Mouse (Mus musculus): ENCODE data around the gene Igdcc4. TPM values are rescaled to one million over a fixed set of nuclear protein-coding genes. Genes with fewer than 3 reads are reported as not detected.

Igdcc4 gene
- total and polyA plus RNA-seq, 3 experiments = under 0.01 to 0.14 TPM; not detected in 1

DNA sequence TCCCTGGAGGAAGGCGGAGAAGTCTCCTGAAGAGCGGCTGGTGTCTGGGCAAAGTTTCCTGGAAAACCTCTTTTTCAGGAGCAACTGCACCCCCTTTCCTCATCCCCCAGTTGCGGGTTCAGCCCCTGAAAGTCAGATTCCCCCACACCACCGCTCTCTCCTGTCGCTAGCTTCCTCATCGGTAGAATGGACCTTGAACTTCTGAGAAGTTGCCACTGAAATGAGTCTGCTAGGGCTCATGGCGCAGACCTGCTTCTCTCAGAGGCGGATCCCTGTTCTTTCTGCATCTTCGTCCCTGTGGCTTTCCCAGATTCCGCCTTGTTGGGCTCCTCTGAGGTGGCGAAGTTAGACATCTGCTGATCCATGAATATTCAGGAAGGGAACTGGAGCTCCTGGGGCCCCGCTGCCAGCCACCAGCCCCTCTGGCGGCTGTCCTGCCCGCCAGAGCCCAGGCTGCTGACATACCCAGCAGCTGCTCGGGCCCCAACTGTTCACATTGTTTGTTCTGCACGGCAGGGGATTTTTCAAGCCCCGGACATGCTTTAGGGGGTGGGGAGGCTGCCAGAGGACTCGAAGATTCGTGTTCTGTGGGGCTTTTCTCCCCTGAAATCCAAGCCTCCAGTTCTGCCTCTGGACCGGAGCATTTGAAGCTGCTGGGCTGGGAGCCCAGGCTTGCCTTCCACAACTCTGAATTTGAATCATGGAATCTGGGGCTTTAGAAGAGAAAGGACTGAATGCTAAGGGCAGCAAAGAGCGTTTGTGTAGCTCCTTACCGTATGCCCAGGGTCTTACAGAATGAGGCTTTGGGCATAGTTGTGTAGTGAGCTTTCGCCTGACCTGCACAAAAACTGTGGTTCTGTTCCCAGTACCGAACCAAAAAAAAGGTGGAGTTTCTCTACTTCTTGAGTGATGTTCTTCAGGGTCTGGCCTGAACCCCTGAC is 8.1 kb downstream of the Igdcc4 start:
- no peaks in the 10 kb centered on the region for H3K4me1 ChIP-seq (ENCODE audit: control insufficient read depth in 1 of 2, insufficient read depth in 2 of 2, low read length in 2 of 2)
- H3K9me3 ChIP-seq (replicated peaks; ENCODE audit: insufficient read depth, low read length) = no peaks in the 10 kb centered on the region
- H3K27me3 ChIP-seq (ENCODE audit: control insufficient read depth in 1 of 2, insufficient read depth in 2 of 2, low read length in 2 of 2) = peaks cover 14 to 22% of the 10 kb centered on the region in 2 experiments
- no peak overlapping the region for H3K9ac ChIP-seq (ENCODE audit: control insufficient read depth, low read depth, low read length, poor library complexity, severe bottlenecking)
- H3K27ac ChIP-seq (ENCODE audit: control insufficient read depth, low read depth, low read length) = no peak overlapping the region
- H3K4me3 ChIP-seq (ENCODE audit: control insufficient read depth in 1 of 2, insufficient read depth in 1 of 2, low read depth in 2 of 2, low read length in 2 of 2) = no peak overlapping the region
- H3K79me2 ChIP-seq (ENCODE audit: control insufficient read depth, insufficient read depth, low read length, poor library complexity) = no peaks in the 10 kb centered on the region
- no peaks in the 10 kb centered on the region for H3K36me3 ChIP-seq (ENCODE audit: control insufficient read depth in 1 of 2, insufficient read depth in 2 of 2, low read length in 2 of 2)
- no peak for TF ChIP-seq ELF1 (IDR thresholded peaks at IDR 0.05; ENCODE audit: low read depth, low read length)
- no peak for TF ChIP-seq USF1 (IDR thresholded peaks at IDR 0.05; ENCODE audit: low read depth, low read length)
- TF ChIP-seq TBP (IDR thresholded peaks at IDR 0.05; ENCODE audit: low read depth, low read length) = no peak
- TF ChIP-seq SIN3A (IDR thresholded peaks at IDR 0.05; ENCODE audit: low read length) = no peak
- TF ChIP-seq NELFE (IDR thresholded peaks at IDR 0.05; ENCODE audit: low read depth, low read length) = no peak
- no peak for TF ChIP-seq ETS1 (IDR thresholded peaks at IDR 0.05; ENCODE audit: low read depth, low read length)
- no peak for TF ChIP-seq KAT2A (conservative IDR thresholded peaks at IDR 0.05; ENCODE audit: low read depth, low read length)
- TF ChIP-seq BHLHE40 (IDR thresholded peaks at IDR 0.05; ENCODE audit: borderline replicate concordance, low read depth, low read length) = no peak
- DNase-seq (ENCODE audit: low read depth, low spot score) = no peak

DNA sequence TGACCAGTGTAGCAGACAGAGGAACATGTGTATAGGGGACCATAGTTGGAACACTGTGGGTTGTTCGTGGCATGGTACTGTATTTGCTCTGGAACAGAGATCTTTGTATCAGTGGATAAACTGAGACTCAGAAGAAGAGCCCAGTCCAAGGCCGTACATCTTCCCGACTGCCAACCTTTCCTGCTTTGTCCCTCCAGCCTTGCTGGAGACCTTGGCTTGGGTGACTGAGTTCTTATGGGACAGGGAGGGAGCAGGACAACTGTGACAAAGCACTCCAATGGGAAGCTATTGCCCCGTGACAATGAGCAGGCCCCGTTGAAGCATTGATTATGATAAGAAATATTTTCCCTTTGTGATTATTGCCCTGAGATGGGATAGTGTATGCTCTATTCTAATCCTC is 10.4 kb downstream of the Igdcc4 start:
- no peaks in the 10 kb centered on the region for H3K36me3 ChIP-seq (ENCODE audit: control insufficient read depth in 1 of 2, insufficient read depth in 2 of 2, low read length in 2 of 2)
- no peaks in the 10 kb centered on the region for H3K79me2 ChIP-seq (ENCODE audit: control insufficient read depth, insufficient read depth, low read length, poor library complexity)
- H3K27ac ChIP-seq (ENCODE audit: control insufficient read depth, low read depth, low read length) = no peak overlapping the region
- TF ChIP-seq GABPA (IDR thresholded peaks at IDR 0.05; ENCODE audit: low read depth, low read length) (no peak), POLR2AphosphoS5 (IDR thresholded peaks at IDR 0.05; ENCODE audit: borderline replicate concordance, low read depth, low read length) (no peak), USF1 (IDR thresholded peaks at IDR 0.05; ENCODE audit: low read depth, low read length) (no peak), MAZ (IDR thresholded peaks at IDR 0.05; ENCODE audit: low read depth, low read length) (no peak), MYC (IDR thresholded peaks at IDR 0.05; ENCODE audit: low read depth, low read length) (no peak), E2F4 (IDR thresholded peaks at IDR 0.05; ENCODE audit: borderline replicate concordance, low read depth, low read length) (no peak), POLR2AphosphoS2 (IDR thresholded peaks at IDR 0.05; ENCODE audit: low read length) (no peak), MAX (IDR thresholded peaks at IDR 0.05; ENCODE audit: low read length) (no peak), ETS1 (IDR thresholded peaks at IDR 0.05; ENCODE audit: low read depth, low read length) (no peak), ELF1 (IDR thresholded peaks at IDR 0.05; ENCODE audit: low read depth, low read length) (no peak), KAT2A (conservative IDR thresholded peaks at IDR 0.05; ENCODE audit: low read depth, low read length) (no peak), RAD21 (IDR thresholded peaks at IDR 0.05; ENCODE audit: low read depth, low read length) (no peak), ZNF384 (IDR thresholded peaks at IDR 0.05; ENCODE audit: low read depth, low read length) (no peak), UBTF (IDR thresholded peaks at IDR 0.05; ENCODE audit: borderline replicate concordance, insufficient read depth, low read depth, low read length) (no peak)
- H3K27me3 ChIP-seq (ENCODE audit: control insufficient read depth in 1 of 2, insufficient read depth in 2 of 2, low read length in 2 of 2) = peaks cover 27 to 31% of the 10 kb centered on the region in 2 experiments
- H3K4me3 ChIP-seq (ENCODE audit: control insufficient read depth in 1 of 2, insufficient read depth in 1 of 2, low read depth in 2 of 2, low read length in 2 of 2) = no peak overlapping the region
- no peak overlapping the region for H3K9ac ChIP-seq (ENCODE audit: control insufficient read depth, low read depth, low read length, poor library complexity, severe bottlenecking)
- H3K9me3 ChIP-seq (replicated peaks; ENCODE audit: insufficient read depth, low read length) = no peaks in the 10 kb centered on the region
- DNase-seq (ENCODE audit: low read depth, low spot score) = no peak
- no peaks in the 10 kb centered on the region for H3K4me1 ChIP-seq (ENCODE audit: control insufficient read depth in 1 of 2, insufficient read depth in 2 of 2, low read length in 2 of 2)
